Mouse (Mus musculus): ENCODE data around the gene Hist1h3g. TPM values are rescaled to one million over a fixed set of nuclear protein-coding genes. Genes with fewer than 3 reads are reported as not detected.

The Hist1h3g gene
- polyA plus RNA-seq, 1 experiment from 2014 or later: 5.3 TPM

DNA sequence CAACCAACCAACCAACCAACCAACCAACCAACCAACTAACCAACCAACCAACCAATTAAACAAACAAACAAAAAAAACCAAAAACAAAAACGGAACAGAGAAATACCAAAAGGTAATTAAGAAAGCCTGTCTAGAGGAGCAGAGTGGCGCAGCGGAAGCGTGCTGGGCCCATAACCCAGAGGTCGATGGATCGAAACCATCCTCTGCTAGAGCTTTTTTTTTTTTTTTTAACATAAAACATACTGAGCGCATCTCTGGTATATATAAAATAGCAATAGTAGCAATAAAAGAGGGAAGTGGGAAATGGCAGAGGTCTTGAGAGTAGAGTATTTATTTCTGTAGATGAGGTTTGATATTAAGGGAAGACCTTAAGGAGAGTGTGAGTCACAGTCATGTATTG, 35.3 kb upstream of the Hist1h3g start:
- no peak overlapping the region for H3K9ac ChIP-seq (ENCODE audit: low read length)
- 8% methylated on average over 7 of the region's 7 CpGs for WGBS
- no peaks in the 10 kb centered on the region for H3K9me3 ChIP-seq (replicated peaks; ENCODE audit: control insufficient read depth, low read length)

DNA sequence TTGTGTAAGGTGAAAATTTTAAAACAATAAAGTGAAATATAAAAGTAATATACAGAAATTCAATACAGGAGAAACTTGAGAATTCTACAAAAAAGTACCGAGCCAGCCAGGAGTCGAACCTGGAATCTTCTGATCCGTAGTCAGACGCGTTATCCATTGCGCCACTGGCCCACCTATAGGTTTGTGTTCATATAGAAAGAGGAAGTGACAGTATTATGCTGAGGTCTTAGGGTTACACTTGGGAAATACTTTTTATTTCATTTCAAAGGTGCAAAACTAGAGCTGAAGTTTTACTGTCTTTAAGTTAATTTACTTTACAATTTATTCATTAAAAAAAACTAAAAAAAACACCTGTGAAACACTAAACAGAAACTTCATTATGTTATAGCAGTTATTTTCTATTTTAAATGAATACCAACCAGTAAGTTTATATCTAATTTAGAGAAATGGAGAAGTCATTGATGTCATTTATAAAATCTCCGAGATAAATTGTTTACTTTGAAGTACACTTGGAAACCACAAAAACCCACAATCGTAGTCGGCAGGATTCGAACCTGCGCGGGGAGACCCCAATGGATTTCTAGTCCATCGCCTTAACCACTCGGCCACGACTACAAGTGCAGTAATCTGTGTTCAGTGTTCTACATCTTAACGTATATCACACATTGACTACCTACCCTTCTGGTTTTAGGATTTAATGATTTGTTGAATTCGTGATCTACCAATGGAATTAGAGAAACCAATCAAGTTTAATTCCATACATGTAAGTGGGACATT, 34.6 kb upstream of the Hist1h3g start:
- H3K4me3 ChIP-seq (ENCODE audit: low read depth, low read length): no peak overlapping the region
- H3K27ac ChIP-seq (ENCODE audit: low read depth, low read length): no peak overlapping the region
- no peaks in the 10 kb centered on the region for H3K27me3 ChIP-seq (replicated peaks; ENCODE audit: control insufficient read depth, insufficient read depth, low read length)
- DNase-seq (ENCODE audit: low spot score) (peak; percentile 82), ATAC-seq (peak; percentile 60)
- H3K36me3 ChIP-seq (ENCODE audit: control insufficient read depth, insufficient read depth, low read length): no peaks in the 10 kb centered on the region
- H3K9me3 ChIP-seq (replicated peaks; ENCODE audit: control insufficient read depth, low read length): no peaks in the 10 kb centered on the region
- WGBS: under 1% methylated on average over 17 of the region's 17 CpGs
- H3K9ac ChIP-seq (ENCODE audit: low read length): no peak overlapping the region
- peaks cover 4% of the 10 kb centered on the region for H3K4me1 ChIP-seq (ENCODE audit: control insufficient read depth, insufficient read depth, low read length)
- no peak overlapping the region for H3K4me2 ChIP-seq (ENCODE audit: low read length)

More for the DNA sequence above, 35.3 kb upstream of the Hist1h3g start:
- no peak overlapping the region for H3K27ac ChIP-seq (ENCODE audit: low read depth, low read length)
- no peak for ATAC-seq
- H3K4me2 ChIP-seq (ENCODE audit: low read length): no peak overlapping the region
- H3K27me3 ChIP-seq (replicated peaks; ENCODE audit: control insufficient read depth, insufficient read depth, low read length): no peaks in the 10 kb centered on the region
- DNase-seq (ENCODE audit: low spot score): no peak
- no peaks in the 10 kb centered on the region for H3K4me1 ChIP-seq (ENCODE audit: control insufficient read depth, insufficient read depth, low read length)
- no peaks in the 10 kb centered on the region for H3K36me3 ChIP-seq (ENCODE audit: control insufficient read depth, insufficient read depth, low read length)
- H3K4me3 ChIP-seq (ENCODE audit: low read depth, low read length): no peak overlapping the region

DNA sequence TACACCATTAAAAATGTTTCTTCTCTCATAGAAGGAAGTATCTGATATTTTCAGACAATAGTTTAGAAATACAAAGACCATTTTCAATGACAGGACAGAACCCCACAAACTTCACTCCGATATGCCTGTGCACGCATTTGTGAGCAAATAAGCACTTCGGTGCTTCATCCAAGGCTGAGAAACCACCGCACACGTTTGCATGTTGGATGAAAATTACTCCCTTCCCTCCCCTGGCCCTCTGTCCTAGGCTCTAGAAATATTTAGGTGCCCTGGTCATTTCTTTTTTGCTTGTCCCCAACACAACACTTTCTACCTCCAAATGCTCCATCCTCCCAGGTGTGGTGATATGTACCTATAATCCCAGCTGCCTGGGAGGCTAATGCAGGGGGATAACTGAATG, 33.7 kb upstream of the Hist1h3g start:
- no peak overlapping the region for H3K4me3 ChIP-seq (ENCODE audit: low read depth, low read length)
- no peaks in the 10 kb centered on the region for H3K36me3 ChIP-seq (ENCODE audit: control insufficient read depth, insufficient read depth, low read length)
- H3K9ac ChIP-seq (ENCODE audit: low read length): no peak overlapping the region
- no peak overlapping the region for H3K4me2 ChIP-seq (ENCODE audit: low read length)
- no peaks in the 10 kb centered on the region for H3K9me3 ChIP-seq (replicated peaks; ENCODE audit: control insufficient read depth, low read length)
- DNase-seq (ENCODE audit: low spot score) (no peak), ATAC-seq (no peak)
- no peaks in the 10 kb centered on the region for H3K27me3 ChIP-seq (replicated peaks; ENCODE audit: control insufficient read depth, insufficient read depth, low read length)
- WGBS: 22% methylated on average over 5 of the region's 5 CpGs
- no peak overlapping the region for H3K27ac ChIP-seq (ENCODE audit: low read depth, low read length)
- H3K4me1 ChIP-seq (ENCODE audit: control insufficient read depth, insufficient read depth, low read length): peaks cover 9% of the 10 kb centered on the region

DNA sequence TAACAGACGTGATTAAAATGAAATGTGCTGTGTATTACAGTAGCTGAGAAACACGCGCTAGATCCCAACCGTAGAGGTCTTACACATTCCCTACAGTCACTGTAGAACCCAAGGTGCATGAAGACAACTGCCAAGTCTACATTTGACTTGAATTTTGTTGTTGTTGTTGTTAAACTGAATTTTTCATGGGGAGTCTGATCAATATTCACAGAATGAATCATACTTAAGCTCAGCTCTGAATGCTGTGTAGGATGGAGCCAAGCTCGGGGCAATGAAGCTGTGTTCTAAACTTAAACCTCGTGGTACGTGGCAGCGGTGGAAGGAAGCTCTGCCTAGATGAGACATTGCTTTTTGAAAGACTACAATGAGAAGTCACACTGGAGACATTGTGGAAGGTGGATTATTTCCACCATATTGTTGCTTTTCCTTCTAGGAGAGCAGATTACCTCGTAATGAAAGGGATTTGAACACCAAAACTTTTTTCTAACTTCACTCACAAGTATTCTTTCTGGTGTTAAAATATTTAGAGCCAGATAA, 33.1 kb upstream of the Hist1h3g start:
- WGBS: 28% methylated on average over 9 of the region's 9 CpGs
- Histone ChIP-seq H3K36me3 (ENCODE audit: control insufficient read depth, insufficient read depth, low read length) (no peaks in the 10 kb centered on the region), H3K4me3 (ENCODE audit: low read depth, low read length) (no peak overlapping the region), H3K27me3 (replicated peaks; ENCODE audit: control insufficient read depth, insufficient read depth, low read length) (no peaks in the 10 kb centered on the region), H3K4me1 (ENCODE audit: control insufficient read depth, insufficient read depth, low read length) (peaks cover 9% of the 10 kb centered on the region), H3K9me3 (replicated peaks; ENCODE audit: control insufficient read depth, low read length) (no peaks in the 10 kb centered on the region), H3K27ac (ENCODE audit: low read depth, low read length) (no peak overlapping the region), H3K9ac (ENCODE audit: low read length) (no peak overlapping the region), H3K4me2 (ENCODE audit: low read length) (no peak overlapping the region)
- ATAC-seq (no peak), DNase-seq (ENCODE audit: low spot score) (no peak)

- ATAC-seq (no peak), DNase-seq (ENCODE audit: low spot score) (no peak)
- Histone ChIP-seq H3K4me2 (ENCODE audit: low read length) (no peak overlapping the region), H3K27me3 (replicated peaks; ENCODE audit: control insufficient read depth, insufficient read depth, low read length) (no peaks in the 10 kb centered on the region), H3K9me3 (replicated peaks; ENCODE audit: control insufficient read depth, low read length) (no peaks in the 10 kb centered on the region), H3K9ac (ENCODE audit: low read length) (no peak overlapping the region), H3K4me1 (ENCODE audit: control insufficient read depth, insufficient read depth, low read length) (peaks cover 9% of the 10 kb centered on the region), H3K4me3 (ENCODE audit: low read depth, low read length) (no peak overlapping the region), H3K27ac (ENCODE audit: low read depth, low read length) (no peak overlapping the region), H3K36me3 (ENCODE audit: control insufficient read depth, insufficient read depth, low read length) (no peaks in the 10 kb centered on the region)
- 37% methylated on average over 4 of the region's 4 CpGs for WGBS
Observed at GRCm38 (mm10) chr13:23502916-23503315, 32.3 kb upstream of the Hist1h3g start.

GRCm38 (mm10) chr13:23503797-23504196, 31.4 kb upstream of the Hist1h3g start:
- ATAC-seq (peak; percentile 70; the same call in 1 of the 2 replicates), DNase-seq (ENCODE audit: low spot score) (peak; percentile 80)
- Histone ChIP-seq H3K9me3 (replicated peaks; ENCODE audit: control insufficient read depth, low read length) (no peaks in the 10 kb centered on the region), H3K27me3 (replicated peaks; ENCODE audit: control insufficient read depth, insufficient read depth, low read length) (no peaks in the 10 kb centered on the region), H3K27ac (ENCODE audit: low read depth, low read length) (no peak overlapping the region), H3K9ac (ENCODE audit: low read length) (no peak overlapping the region), H3K36me3 (ENCODE audit: control insufficient read depth, insufficient read depth, low read length) (no peaks in the 10 kb centered on the region), H3K4me3 (ENCODE audit: low read depth, low read length) (no peak overlapping the region), H3K4me2 (ENCODE audit: low read length) (no peak overlapping the region), H3K4me1 (ENCODE audit: control insufficient read depth, insufficient read depth, low read length) (peaks cover 9% of the 10 kb centered on the region)
- WGBS: under 1% methylated on average over 9 of the region's 9 CpGs

GRCm38 (mm10) chr13:23505662-23506345, 29.4 kb upstream of the Hist1h3g start:
- H3K27me3 ChIP-seq (replicated peaks; ENCODE audit: control insufficient read depth, insufficient read depth, low read length): no peaks in the 10 kb centered on the region
- H3K9me3 ChIP-seq (replicated peaks; ENCODE audit: control insufficient read depth, low read length): no peaks in the 10 kb centered on the region
- no peak overlapping the region for H3K9ac ChIP-seq (ENCODE audit: low read length)
- H3K4me2 ChIP-seq (ENCODE audit: low read length): peak overlapping the region; percentile 35
- no peak for DNase-seq (ENCODE audit: low spot score)
- WGBS: 6% methylated on average over 14 of the region's 14 CpGs
- 0 out of 2 replicates have a peak overlapping the region, but pooled peaks have one; percentile 1 for H3K4me3 ChIP-seq (ENCODE audit: low read depth, low read length)
- no peaks in the 10 kb centered on the region for H3K36me3 ChIP-seq (ENCODE audit: control insufficient read depth, insufficient read depth, low read length)
- peaks cover 9% of the 10 kb centered on the region for H3K4me1 ChIP-seq (ENCODE audit: control insufficient read depth, insufficient read depth, low read length)
- H3K27ac ChIP-seq (ENCODE audit: low read depth, low read length): no peak overlapping the region
- no peak for ATAC-seq

GRCm38 (mm10) chr13:23506351-23506750, 28.9 kb upstream of the Hist1h3g start:
- DNase-seq (ENCODE audit: low spot score): peak; percentile 46
- WGBS: 6% methylated on average over 13 of the region's 13 CpGs
- ATAC-seq: no peak
- no peaks in the 10 kb centered on the region for H3K36me3 ChIP-seq (ENCODE audit: control insufficient read depth, insufficient read depth, low read length)
- H3K9me3 ChIP-seq (replicated peaks; ENCODE audit: control insufficient read depth, low read length): no peaks in the 10 kb centered on the region
- peaks cover 9% of the 10 kb centered on the region for H3K4me1 ChIP-seq (ENCODE audit: control insufficient read depth, insufficient read depth, low read length)
- peak overlapping the region; percentile 35 for H3K4me2 ChIP-seq (ENCODE audit: low read length)
- no peaks in the 10 kb centered on the region for H3K27me3 ChIP-seq (replicated peaks; ENCODE audit: control insufficient read depth, insufficient read depth, low read length)
- 0 out of 2 replicates have a peak overlapping the region, but pooled peaks have one; percentile 1 for H3K4me3 ChIP-seq (ENCODE audit: low read depth, low read length)
- H3K9ac ChIP-seq (ENCODE audit: low read length): no peak overlapping the region
- no peak overlapping the region for H3K27ac ChIP-seq (ENCODE audit: low read depth, low read length)

All from forebrain, embryonic 14.5 days (tissue).